Mouse (Mus musculus): Measurements from ENCODE around the gene Yrdc.
A peak's percentile ranks its signal among the peaks of the same experiment; 100 is the strongest.

The Yrdc gene

DNA sequence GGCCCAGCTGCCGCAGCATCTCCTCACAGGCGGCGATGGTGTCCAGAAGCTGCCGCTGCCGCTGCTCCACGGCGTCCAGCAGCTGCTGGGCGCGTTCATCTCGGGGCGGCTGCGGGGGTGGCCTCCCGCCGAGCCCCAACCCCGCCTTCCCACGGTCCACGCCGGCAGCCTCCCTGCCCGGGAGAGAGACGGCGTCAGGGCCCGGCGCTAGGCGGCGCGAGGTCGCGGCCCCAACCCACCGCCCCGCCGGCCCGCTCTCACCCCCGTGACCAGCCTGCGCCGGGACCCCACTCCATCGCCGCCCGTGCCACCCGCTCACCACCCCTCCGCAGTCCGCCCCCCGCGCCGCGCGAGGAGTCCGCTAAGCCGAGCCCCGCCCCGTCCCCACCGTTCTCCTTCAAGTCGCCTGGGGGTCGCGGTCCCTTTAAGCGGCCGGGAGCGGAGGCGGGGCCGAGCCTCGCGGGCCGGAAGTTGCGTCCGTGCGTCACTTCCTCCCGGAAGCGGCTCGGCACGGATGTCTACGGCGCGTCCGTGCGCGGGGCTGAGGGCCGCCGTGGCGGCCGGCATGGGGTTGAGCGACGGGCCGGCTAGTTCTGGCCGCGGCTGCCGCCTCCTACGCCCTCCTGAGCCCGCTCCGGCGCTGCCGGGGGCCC lies at the start of gene Yrdc:
Gene Yrdc, plus strand, starts transcription at position 419 of the 653 bp plus-strand sequence.
- DNase-seq (ENCODE audit: low read depth in 1 of 2, low spot score in 2 of 2), result peak; percentile 66 to 87

- peak; percentile 36 to 72 for DNase-seq (ENCODE audit: low read depth in 1 of 2, low spot score in 2 of 2)
Measured at GRCm38 (mm10) chr4:124801552-124802308, 48.7 kb upstream of the Yrdc start, which contains the start of gene Mtf1. TSS of gene Mtf1 (plus strand) at chr4:124802104.

DNA sequence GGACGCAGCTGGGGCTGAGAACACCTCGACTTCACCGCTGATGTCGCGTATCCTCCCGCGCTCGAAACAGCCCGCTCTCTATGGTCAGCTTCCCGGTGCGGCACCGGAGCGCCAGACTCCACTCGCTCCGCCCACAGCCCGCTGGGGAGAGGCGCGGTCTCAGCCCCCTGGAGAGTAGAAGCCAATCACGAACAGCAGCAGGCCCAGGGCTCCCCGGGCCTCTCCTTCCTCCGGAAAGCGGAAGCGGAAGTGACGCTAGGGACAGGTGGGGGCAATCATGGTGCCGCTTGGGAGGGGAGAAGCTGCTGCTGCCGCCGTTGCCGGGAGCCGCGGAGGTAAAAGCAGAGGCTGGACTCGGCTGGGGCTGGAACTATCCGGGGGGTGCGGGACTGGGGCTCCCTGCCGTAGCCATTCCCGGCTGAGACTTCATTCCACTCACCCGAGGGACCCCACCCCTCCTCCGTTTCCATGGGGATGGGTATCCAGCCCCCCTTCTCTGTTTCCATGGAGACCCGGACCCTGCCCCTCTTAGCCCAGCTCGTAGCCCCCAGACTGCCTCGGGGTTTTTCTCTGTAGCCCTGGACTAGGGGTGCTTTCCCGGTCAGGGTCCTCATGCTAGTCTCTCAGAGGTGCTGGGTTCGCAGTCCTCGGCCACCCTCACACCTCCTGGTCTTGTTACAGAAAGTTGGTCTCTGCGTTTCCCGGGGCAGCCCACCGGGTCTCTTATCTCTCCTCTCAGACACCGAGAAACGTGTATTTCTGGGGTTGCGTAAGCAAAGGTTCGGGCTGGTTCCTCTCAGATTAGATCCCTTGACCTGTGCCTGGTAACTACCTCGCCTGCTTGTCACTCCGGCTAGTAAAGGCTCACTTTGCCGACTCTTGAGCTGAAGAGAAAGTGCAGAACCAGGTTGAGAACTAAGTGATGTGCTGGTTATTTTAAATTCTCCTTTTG lies 47.9 kb upstream of the Yrdc start:
- peak; percentile 91 to 94 for DNase-seq (ENCODE audit: low read depth in 1 of 2, low spot score in 2 of 2)

GRCm38 (mm10) chr4:124803406-124803805 lies 47.1 kb upstream of the Yrdc start:
- no peak for DNase-seq (ENCODE audit: low read depth in 1 of 2, low spot score in 2 of 2)

DNA sequence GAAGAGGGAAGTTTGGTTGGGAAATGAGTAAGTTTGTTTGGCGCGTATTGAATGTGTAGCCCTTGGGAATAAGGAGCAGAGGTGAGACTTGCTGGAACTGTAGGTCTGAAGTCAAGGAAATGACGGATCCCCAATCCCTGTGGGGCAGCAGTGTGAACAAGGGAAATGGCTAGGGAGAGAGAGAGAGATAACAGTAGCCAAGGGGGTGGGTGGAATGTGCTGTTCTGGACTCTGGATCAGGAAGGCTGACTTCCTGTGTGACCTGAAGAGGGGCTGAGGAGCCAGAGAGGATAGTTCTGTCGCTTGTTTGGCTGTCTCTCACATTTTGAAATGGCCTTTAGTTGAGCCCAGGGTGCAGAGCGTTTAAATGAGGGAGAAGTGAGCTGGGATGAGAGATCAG lies 42.0 kb upstream of the Yrdc start:
- no peak for DNase-seq (ENCODE audit: low read depth in 1 of 2, low spot score in 2 of 2)

- DNase-seq (ENCODE audit: low read depth in 1 of 2, low spot score in 2 of 2), result no peak
Measured at GRCm38 (mm10) chr4:124809136-124809883, 41.2 kb upstream of the Yrdc start.

DNA sequence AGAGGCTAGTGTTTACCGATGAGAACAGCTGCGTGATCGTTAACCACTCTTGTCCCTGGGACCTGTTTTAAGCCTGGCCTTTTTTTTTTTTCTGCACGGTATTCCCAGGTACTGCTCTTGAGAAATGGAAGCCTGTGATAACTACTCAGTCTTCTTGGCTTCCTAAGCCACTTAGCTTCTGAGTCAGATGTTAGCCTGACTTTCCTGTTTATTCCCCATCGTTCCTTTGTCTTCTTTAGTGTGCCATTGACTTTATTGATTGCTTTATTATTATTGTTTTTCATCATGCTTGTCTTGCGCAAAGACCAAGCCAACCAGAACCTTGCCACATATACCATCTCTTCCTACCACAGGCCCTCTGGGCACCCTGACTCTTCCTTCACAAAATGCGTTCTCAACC lies 40.4 kb upstream of the Yrdc start:
- DNase-seq (ENCODE audit: low read depth in 1 of 2, low spot score in 2 of 2), result no peak

DNA sequence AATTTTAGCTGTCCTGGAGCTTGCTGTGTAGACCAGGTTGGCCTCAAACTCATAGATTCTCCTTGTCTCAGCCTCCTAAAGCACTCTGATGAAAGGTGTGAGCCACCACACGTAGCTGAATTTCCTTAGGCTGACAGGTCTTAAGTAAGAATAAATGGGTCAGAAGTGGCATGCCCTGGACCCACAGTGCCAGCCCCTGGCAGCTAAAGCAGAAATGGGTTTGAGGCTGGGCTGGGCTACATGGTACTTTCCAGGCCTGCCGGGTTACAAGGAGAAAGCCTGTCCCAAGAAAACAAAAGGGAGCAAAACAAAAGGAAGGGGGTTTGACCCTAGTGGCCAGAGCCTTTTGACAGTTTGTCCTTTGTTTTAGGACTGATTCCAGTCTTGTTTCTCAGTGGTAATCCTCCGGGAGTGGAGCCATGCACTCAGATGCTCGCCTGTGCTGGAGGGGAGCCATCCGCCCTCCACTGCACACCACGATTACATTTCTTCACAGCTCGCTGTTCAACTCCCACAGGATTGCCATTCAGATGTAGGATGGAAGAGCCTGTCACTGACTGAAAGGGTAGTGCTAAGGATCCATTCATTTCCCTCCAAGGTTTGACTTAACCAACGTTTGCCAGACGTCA lies 39.0 kb upstream of the Yrdc start:
- DNase-seq (ENCODE audit: low read depth in 1 of 2, low spot score in 2 of 2), result no peak

DNA sequence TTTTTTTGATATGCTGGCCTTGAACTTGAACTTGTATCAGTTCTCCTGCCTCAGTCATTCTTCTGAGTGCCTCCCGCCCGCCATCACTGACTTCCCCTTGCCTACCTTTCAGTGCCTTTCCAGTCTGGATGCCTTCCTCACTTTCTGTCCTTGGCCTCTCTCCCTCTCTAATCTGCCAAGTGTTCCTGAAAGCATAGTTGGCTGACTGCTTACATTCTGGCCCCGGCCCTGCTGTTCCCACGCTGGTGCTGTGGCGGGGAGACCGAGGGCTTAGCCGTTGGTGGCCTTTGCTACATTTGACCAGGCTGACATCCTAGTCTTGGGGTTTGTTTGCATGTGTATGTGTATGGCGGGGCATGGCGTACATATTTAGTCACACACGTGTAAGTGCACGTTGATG lies 34.6 kb upstream of the Yrdc start:
- no peak for DNase-seq (ENCODE audit: low read depth in 1 of 2, low spot score in 2 of 2)

DNA sequence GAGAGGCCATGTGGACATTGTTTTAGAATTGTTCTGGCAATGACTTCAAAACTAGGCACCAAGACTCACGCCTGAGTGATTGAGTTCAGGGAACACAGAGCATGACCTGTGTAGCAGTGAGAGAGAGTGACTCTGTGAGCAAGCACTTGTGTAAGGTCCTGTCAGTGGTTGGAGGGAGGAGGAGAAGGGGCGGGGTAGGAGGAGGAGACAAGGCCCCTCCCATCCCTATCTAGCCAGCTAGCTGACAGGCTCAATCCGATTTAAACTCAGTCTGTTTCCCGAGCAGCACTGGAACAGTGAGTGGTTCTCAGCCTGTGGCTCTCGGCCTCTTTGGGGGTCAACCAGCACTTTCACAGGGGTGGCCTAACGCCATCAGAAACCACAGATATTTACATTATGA lies 32.7 kb upstream of the Yrdc start:
- no peak for DNase-seq (ENCODE audit: low read depth in 1 of 2, low spot score in 2 of 2)

GRCm38 (mm10) chr4:124818832-124819231 lies 31.6 kb upstream of the Yrdc start:
- DNase-seq (ENCODE audit: low read depth in 1 of 2, low spot score in 2 of 2), result no peak

DNA sequence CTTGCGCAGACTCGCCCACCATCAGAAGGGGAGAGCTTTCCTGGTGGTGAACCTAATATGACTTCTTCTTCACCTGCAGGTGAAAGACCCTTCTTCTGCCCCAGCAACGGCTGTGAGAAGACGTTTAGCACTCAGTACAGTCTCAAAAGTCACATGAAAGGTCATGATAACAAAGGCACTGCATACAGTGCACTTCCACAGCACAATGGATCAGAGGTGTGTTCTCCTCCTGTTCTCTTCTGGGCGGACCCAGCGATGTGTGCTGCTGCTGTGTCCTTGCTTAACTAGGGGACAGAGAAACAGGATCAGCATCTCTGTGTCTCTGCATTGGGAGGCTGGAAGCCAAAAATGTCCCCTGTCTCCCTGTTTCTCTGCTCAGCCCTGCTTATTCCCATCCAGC lies 25.5 kb upstream of the Yrdc start:
- no peak for DNase-seq (ENCODE audit: low read depth in 1 of 2, low spot score in 2 of 2)

GRCm38 (mm10) chr4:124825371-124825965 lies 25.0 kb upstream of the Yrdc start:
- no peak for DNase-seq (ENCODE audit: low read depth in 1 of 2, low spot score in 2 of 2)

DNA sequence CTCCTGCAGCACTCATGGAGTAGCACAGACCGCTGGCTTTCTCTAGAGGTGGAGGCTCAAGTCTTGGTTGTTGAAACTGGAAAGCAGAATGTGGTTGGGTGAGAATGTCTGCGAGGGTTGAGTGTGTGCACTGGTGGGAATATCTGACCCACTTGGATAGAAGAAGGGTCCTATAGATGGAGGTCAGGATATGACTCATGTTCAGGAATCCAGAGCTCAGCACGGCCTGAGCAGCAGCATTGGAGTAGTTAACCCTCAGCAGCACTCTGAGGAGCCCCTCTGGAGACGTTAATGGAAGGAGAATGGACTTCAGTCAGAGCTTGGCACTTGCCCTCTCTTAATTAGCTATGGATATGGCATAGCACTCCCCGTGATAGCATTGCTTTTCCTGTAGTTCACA lies 20.8 kb upstream of the Yrdc start:
- DNase-seq (ENCODE audit: low read depth in 1 of 2, low spot score in 2 of 2), result no peak

DNA sequence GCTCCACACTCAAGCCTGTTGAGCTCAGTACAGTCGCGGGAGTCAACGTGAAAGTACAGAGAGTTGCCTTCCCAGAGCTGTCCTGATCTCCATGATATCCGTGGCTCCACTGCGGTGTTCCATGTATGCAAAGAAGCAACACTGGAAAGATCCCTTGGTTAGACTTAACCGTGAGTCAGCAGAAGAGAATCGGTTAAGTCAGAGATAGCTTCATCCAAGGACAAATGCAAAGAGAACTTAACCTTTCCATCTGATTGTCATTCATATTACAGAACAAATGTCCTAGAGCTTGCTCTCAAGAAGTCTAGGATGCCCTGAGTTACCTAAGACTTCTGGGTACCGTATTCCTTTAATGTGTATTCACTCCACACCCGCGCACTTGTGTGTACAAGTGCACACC lies 17.7 kb upstream of the Yrdc start:
- DNase-seq (ENCODE audit: low read depth in 1 of 2, low spot score in 2 of 2), result no peak

GRCm38 (mm10) chr4:124838035-124838700 lies 12.3 kb upstream of the Yrdc start:
- DNase-seq (ENCODE audit: low read depth in 1 of 2, low spot score in 2 of 2), result no peak

DNA sequence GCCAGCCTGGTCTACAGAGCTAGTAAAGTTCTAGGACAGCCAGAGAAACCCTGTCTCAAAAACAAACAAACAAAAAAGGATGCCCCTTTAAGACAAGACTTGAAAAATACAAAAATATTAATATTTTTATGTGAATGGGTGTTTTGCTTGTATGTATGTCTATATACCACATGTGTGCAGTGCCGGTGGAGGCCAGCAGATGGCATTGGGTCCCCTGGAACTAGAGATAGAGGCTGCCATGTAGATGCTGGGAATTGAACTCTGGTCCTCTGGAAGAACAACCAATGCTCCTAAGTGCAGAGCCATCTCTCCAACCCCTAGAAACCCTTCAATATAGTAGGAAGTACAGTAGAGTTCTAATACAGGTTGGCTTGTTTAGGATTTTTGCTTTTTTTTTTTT lies 9.5 kb upstream of the Yrdc start:
- DNase-seq (ENCODE audit: low read depth in 1 of 2, low spot score in 2 of 2), result no peak

DNA sequence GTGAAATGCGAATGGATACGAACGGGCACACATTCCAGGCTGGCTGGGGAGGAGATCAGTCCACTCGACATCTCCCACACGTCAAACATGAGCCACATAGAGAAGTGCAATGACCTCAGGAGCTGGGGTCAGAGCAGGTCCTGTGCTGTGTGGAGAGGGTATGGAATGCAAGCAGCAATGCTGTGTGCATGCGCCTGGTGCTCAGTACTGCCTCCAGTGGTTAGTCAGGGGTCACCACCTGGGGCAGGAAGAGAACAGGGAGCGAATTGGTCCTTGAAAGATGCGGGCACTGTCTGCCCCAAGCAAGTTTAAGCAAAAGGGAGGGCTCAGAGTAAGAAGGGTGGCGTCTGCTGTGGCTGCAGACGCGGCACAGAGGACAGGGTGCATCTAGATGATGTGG lies 7.0 kb upstream of the Yrdc start:
- DNase-seq (ENCODE audit: low read depth in 1 of 2, low spot score in 2 of 2), result no peak

DNA sequence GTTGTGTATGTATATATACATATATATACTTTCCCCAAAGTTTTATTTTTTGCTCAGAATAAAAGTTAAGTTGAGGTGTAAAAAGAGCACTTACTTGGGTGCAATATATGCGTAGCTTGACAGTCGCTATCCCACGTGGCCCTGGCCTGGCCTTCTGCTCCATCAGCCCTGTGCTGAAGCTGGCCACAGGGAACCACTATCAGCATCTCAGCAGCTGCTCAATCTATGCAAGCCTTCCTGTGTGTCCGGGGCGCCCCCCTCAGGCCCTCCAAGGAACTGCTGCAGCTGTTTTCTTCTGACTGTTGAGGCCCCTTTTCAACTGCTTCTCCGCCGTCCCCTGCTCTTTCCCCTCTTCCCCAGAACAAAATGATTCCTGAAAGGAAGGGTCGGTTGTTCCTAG lies 2.9 kb upstream of the Yrdc start:
- DNase-seq (ENCODE audit: low read depth in 1 of 2, low spot score in 2 of 2), result peak; percentile 47 to 67

All from monocyte, adult 2 months (primary cell).